Mouse (Mus musculus) adrenal gland, adult (tissue): ENCODE data around the gene Trappc10.

ENCODE experiments used
- DNase-seq, 2 experiments: peaks; one replicate each; pipeline ENCODE4 v3.0.0; 2022 to 2023; ENCODE audit warnings: low spot score in 1 of 2; ENCODE audit not compliant: inconsistent age in 2 of 2

Gene Trappc10

DNA sequence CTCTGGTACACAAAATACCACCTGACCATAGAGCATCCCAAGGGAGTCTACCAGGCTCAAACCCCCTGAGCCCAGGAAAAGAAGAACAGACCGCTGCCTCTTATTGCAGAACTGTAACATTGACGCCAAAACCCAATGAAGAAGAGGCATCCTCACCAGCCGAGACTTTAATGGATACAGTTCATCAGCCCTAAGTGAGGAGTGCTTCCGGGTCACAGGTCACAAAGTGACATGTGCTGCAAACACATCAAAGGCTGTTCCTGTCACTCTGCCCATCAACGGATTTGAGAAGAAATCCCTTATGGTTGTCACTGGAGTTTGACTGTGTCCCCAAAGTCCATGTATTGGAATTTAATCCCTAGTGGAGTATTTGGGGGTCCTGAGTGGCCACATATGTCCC lies 14.8 kb upstream of the Trappc10 start:
- DNase-seq, result no peak

- DNase-seq, result no peak
Observed at GRCm38 (mm10) chr10:78258142-78258675, 13.8 kb upstream of the Trappc10 start.

DNA sequence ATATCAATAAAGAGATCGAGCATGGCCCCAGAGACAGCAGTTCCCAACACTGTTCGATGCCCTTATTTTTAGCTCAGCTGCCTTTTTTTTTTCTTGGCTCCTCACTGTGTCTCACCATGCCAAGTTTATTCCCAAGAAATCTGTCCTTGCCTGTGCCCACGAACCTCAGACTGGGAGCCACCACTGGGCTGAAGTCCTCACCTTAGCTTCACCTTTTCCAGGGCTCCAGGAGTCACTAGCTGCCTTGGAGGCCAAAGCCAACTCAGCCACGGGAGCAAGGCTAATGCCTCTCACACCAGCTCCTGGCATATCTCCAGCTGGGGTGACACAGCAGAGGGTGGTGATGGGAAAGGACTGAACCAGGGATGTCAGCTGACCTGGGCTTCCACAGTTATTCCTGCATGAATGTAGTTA lies 11.2 kb upstream of the Trappc10 start:
- DNase-seq, result peak; percentile 82 to 94

GRCm38 (mm10) chr10:78247206-78247605 lies 2.8 kb upstream of the Trappc10 start:
- no peak for DNase-seq

DNA sequence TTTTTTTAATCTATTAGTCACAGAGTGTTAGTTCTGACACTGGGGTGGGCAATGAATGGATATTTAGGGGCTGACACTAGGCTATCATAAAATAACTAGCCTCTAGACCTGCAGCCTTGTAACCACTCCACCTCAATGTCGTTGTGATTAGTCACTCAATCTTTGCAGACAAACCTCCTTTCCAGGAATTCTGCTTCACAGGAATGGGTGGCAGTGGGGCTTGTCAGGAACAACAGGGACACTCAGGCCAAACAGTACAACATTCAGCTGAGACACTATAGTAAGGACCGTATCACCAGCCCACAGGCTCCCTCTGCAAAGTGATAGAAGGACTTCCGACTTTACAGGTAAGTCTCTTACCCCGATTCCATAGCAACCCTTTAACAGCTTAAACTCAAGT lies 2.3 kb upstream of the Trappc10 start:
- peak in 1 of 2 experiments; percentile 79 for DNase-seq

DNA sequence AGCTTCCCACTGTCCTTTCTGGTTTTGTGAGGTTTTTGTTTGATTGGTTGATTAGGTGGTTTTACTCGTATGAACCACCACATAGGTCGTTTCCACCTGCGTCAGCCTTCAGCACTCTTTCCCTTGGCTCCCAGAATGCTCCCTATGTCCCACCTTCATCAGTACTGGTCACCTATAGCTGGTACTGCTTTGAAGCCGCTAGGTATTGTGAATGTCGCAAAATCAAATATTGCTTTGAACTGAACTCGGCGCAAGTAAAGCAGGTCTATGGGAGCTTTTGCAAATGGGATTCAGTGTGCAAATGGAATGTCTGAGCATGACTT lies 745 bp upstream of the Trappc10 start:
- no peak for DNase-seq

DNA sequence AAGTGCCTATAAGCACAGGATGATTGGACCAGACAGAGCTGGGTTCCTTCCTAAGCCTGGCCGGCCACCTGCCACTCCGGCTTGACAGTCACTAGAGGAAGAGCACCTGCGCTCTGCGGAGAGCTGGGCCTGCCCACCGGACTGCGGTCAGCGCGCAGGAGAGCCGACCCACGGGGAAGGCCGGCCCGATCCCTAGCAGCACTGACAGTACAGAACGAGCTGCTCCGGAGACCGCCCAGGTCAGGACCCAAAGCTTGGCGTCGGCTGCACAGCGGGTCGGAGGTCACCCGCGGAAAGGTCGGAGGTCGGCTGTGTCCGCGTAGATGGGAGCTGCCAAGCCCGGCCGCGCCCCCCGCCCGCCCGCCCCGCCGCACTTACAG lies 393 bp downstream of the Trappc10 start:
- DNase-seq, result peak; percentile 66 to 81

- DNase-seq, result no peak
Observed at GRCm38 (mm10) chr10:78238926-78239325, 5.5 kb downstream of the Trappc10 start.

DNA sequence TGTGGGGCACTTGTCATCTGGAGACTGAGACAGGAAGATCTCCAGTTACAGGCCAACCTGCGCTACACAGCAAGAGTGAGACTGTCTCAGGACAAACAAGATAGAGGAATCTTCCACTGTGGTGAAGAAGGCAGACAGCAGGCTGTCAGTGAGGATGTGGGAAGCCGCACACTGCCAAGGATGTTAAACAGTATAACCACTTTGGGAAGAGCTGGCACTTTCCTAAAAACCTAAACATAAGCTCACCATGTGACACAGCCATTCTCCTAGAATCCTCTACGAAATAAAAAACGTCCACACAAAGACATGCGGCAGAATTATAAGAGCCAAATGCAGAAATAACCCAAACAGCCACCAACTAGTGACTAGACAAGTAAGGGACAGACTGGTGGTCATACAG lies 6.1 kb downstream of the Trappc10 start:
- no peak for DNase-seq

- no peak for DNase-seq
Observed at GRCm38 (mm10) chr10:78237809-78238208, 6.6 kb downstream of the Trappc10 start.

GRCm38 (mm10) chr10:78236885-78237629 lies 7.4 kb downstream of the Trappc10 start:
- DNase-seq, result no peak

- no peak for DNase-seq
Observed at GRCm38 (mm10) chr10:78233756-78234155, 10.7 kb downstream of the Trappc10 start.

GRCm38 (mm10) chr10:78233161-78233560 lies 11.3 kb downstream of the Trappc10 start:
- DNase-seq, result no peak

DNA sequence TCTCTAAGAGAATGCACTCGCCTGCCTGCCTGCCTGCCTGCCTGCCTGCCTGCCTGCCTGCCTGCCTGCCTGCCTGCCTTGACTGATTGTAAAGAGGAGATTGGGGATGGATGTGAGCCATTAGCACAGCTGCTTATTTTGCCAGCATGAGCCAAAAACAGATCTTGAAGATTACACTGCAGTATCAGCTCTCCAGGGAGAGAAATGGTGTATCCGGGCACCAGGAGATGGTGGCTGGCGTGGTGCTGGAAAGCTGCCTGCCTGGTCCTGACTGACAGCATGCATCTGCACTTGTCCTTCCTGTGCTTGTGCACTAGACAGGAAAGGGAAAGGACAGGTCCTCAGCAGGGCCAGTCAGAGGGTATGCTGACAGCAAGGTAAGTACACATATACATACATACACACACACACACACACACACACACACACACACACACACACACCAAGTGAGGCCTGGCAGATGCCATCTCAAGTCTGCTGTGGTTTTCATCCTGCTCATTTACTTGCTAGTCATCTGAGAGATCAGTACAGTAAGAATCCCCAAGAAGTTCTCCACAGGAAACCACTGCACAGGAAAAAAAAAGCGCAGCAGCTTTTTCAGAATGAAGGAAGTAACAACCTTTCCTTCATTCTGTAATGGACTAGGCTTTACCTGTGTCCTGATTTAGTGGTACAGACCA lies 12.0 kb downstream of the Trappc10 start:
- peak in 1 of 2 experiments; percentile 47 for DNase-seq

- DNase-seq, result no peak
Observed at GRCm38 (mm10) chr10:78228560-78228928, 15.9 kb downstream of the Trappc10 start.

DNA sequence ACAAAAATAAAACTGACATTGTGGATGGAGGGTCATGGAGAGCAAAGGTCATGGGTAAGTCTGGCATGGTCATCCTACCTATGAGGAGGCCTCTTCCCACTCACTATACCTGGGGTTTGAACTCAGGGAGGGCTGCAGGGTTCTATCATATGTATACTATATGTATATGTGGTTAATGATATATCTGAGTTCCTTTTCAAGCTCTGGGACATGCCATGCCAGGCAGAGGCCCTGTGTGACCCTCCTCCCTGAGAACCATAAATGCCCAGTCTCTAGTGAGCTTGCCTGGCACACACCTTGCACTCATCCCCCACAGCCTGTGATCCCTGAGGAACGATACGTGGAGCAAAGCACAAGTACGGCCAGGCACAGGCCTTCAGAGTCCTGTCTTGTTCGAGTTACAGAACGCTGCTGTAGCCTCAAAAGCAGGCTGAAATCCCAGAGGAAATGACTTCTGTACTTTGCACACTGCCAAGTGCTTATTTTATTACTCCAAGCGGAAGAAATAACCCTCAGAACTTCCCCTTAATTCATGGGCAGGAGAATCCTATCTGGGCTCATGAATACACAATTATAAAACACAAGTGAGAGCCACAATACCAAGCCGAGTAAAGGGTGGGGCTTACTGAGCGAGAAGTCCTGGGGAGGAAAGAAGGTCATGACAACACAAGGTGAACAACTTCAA lies 16.4 kb downstream of the Trappc10 start:
- peak in 1 of 2 experiments; percentile 45 for DNase-seq

DNA sequence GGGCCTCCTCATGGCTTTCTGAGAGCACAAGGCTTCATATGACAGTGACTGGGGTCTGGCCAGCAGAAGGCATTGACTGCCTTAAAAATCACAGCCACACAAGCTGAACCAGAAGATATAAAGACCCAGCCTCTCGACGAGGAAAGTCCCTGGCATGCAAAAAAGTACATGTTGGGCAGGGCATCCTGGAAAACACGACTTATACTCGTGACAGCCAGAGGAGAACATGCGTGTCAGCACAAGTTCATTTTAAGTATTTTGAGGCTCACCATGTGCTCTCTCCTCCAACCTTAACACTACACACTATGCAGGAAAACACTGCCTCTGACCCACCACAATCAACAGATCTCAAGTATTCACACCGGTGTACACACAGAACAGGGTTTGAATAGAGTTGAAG lies 20.3 kb downstream of the Trappc10 start:
- DNase-seq, result no peak

- peak; percentile 51 to 79 for DNase-seq
Observed at GRCm38 (mm10) chr10:78222908-78223307, 21.5 kb downstream of the Trappc10 start.

DNA sequence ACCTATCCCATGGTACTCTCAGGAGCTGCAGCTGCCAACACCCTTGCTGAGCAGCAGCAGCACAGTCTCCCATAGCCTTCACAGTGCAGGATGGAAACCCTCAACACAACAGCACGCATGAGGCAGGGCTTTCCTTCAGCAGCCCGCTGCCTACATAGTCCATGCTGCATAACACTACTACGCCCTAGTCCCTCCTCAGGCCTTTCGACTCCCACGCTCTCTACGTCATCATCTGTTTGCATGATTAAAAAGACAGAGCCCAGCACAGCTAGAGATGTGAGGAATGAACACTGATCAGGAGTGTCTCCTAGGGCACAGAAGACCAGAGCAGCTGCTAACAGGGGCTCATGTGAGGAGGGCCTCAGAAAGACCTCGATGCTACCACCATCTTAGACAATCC lies 23.1 kb downstream of the Trappc10 start:
- DNase-seq, result no peak

- DNase-seq, result no peak
Observed at GRCm38 (mm10) chr10:78219528-78219927, 24.9 kb downstream of the Trappc10 start.

GRCm38 (mm10) chr10:78218576-78218975 lies 25.9 kb downstream of the Trappc10 start:
- DNase-seq, result no peak
